Mouse (Mus musculus) thymus, postnatal 4 days (tissue): ENCODE data around the gene Gm10665.
"Not testable (repeated sequence)": the region's sequence is repeated elsewhere in the genome, so short reads cannot be mapped to it uniquely, and the experiment has no call there.

ENCODE experiments used
- DNase-seq: peaks from one replicate; pipeline ENCODE4 v3.0.0; 2021

Gm10665 gene

GRCm38 (mm10) chr7:22463975-22464374 lies at the start of gene Gm10665:
Gene Gm10665, minus strand, starts transcription at chr7:22464075.
- DNase-seq, result not testable (repeated sequence)

GRCm38 (mm10) chr7:22499578-22499977 lies 35.7 kb upstream of the Gm10665 start, which contains the start of gene Vmn1r151:
Gene Vmn1r151, minus strand, starts transcription at chr7:22499678.
- not testable (repeated sequence) for DNase-seq

- DNase-seq, result not testable (repeated sequence)
Observed at GRCm38 (mm10) chr7:22438129-22438528, 25.7 kb downstream of the Gm10665 start, which contains the start of gene Vmn1r149. Gene Vmn1r149, minus strand, starts transcription at chr7:22438229.

GRCm38 (mm10) chr7:22413283-22413682 lies 50.6 kb downstream of the Gm10665 start, which contains the start of gene Vmn1r148:
Gene Vmn1r148, plus strand, starts transcription at chr7:22413583.
- not testable (repeated sequence) for DNase-seq
